In the genomic region with DNA sequence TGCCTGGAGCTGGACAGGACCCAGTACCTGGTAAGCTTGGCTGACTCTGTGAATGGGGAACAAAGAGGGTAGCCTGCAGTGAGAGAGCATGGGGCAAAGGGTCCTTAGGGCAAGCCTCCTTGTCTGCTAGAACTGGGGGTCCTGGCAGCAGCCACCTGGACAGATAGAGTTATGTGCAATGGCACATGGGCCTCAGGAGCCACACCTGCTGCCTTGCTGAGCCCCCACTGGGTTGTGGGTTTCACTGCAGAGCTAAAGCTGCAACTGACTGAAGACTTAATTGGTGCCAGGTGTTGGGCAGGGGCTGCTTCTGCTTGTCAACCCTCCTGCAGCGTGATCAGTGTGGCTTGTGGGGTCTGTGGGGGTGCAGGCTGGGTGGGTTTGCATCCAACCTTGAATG, we compare ENCODE assay signal across 22 mouse cellular contexts. TPM values are rescaled to one million over a fixed set of nuclear protein-coding genes. Genes with fewer than 3 reads are reported as not detected.
DNase-seq lines count a peak whose midpoint lies in the region; ATAC-seq lines count a peak whose summit lies in the region.
"Had no signal": no experiment of that assay in that cellular context is flagged by ENCODE, and none has a peak within 500 bp of the region (broad histone marks: within the 10 kb centered on the region; RNA-seq: fewer than 3 reads in every experiment).

No protein-coding gene starts in this region.

- H3K36me3 ChIP-seq in heart, embryonic 16.5 days (ENCODE audit: control insufficient read depth, insufficient read depth) = no peaks in the 10 kb centered on the region
- H3K36me3 ChIP-seq in heart, embryonic 12.5 days = no peaks in the 10 kb centered on the region
- H3K36me3 ChIP-seq in kidney, embryonic 14.5 days (ENCODE audit: control insufficient read depth, insufficient read depth, low read length) = no peaks in the 10 kb centered on the region
- H3K36me3 ChIP-seq: embryonic facial prominence, embryonic 12.5 days; heart, embryonic 10.5 days; hindbrain, embryonic 12.5 days; limb, embryonic 12.5 days; lung, embryonic 15.5 days had no signal

- no peak overlapping the region for H3K4me2 ChIP-seq in heart, embryonic 16.5 days (ENCODE audit: low read depth, low read length)
- no peak overlapping the region for H3K4me2 ChIP-seq in heart, embryonic 12.5 days
- no peak overlapping the region for H3K4me2 ChIP-seq in kidney, embryonic 14.5 days (replicated peaks; ENCODE audit: low read depth, low read length)
- H3K4me2 ChIP-seq: embryonic facial prominence, embryonic 12.5 days; hindbrain, embryonic 12.5 days; limb, embryonic 12.5 days; lung, embryonic 15.5 days had no signal

- peak; percentile 32; the same call in 1 of the 2 replicates for ATAC-seq in heart, embryonic 16.5 days (replicated peaks; ENCODE audit: extremely low read depth, insufficient read depth, low FRiP score)
- ATAC-seq in heart, embryonic 12.5 days (ENCODE audit: insufficient number of reproducible peaks, low FRiP score) = no peak
- ATAC-seq in kidney, embryonic 14.5 days (ENCODE audit: low FRiP score, low TSS enrichment) = no peak
- ATAC-seq: forebrain, embryonic 14.5 days; inflammation-experienced regulatory T-cells, adult 6 months had no signal

- H3K4me3 ChIP-seq in heart, embryonic 16.5 days (ENCODE audit: low read length) = no peak overlapping the region
- no peak overlapping the region for H3K4me3 ChIP-seq in heart, embryonic 12.5 days
- H3K4me3 ChIP-seq in kidney, embryonic 14.5 days (ENCODE audit: low read length) = no peak overlapping the region
- H3K4me3 ChIP-seq: embryonic facial prominence, embryonic 12.5 days; erythroblast, embryonic 14.5 days; heart, embryonic 10.5 days; hindbrain, embryonic 12.5 days; limb, embryonic 12.5 days; lung, embryonic 15.5 days had no signal

- DNase-seq in forelimb bud, embryonic 11.5 days (ENCODE audit: low read depth, low spot score) = peak; percentile 85
- DNase-seq in thymus, adult 18-20 months = peak; percentile 33 to 57
- peak; percentile 61 for DNase-seq in thymus, postnatal 4 days
- no peak for DNase-seq in liver
- DNase-seq in testis, postnatal 10 days (ENCODE audit: low spot score) = no peak
- DNase-seq: adrenal gland, postnatal 25 days; cerebellum, adult 9-10 months; kidney, adult 2 months; right cerebral cortex, postnatal 25 days had no signal

- H3K9ac ChIP-seq in heart, embryonic 16.5 days (ENCODE audit: low read length) = no peak overlapping the region
- H3K9ac ChIP-seq in heart, embryonic 12.5 days = no peak overlapping the region
- H3K9ac ChIP-seq in kidney, embryonic 14.5 days (ENCODE audit: low read depth, low read length) = no peak overlapping the region
- H3K9ac ChIP-seq: embryonic facial prominence, embryonic 12.5 days; hindbrain, embryonic 12.5 days; limb, embryonic 12.5 days; liver, embryonic 14.5 days; lung, embryonic 15.5 days had no signal

- no peaks in the 10 kb centered on the region for H3K27me3 ChIP-seq in heart, embryonic 16.5 days (ENCODE audit: control insufficient read depth, insufficient read depth, low read length)
- H3K27me3 ChIP-seq in heart, embryonic 12.5 days (replicated peaks) = peaks cover 10% of the 10 kb centered on the region
- no peaks in the 10 kb centered on the region for H3K27me3 ChIP-seq in kidney, embryonic 14.5 days (ENCODE audit: control insufficient read depth, insufficient read depth, low read length)
- H3K27me3 ChIP-seq: embryonic facial prominence, embryonic 12.5 days; lung, embryonic 15.5 days had no signal

- H3K4me1 ChIP-seq in heart, embryonic 16.5 days (ENCODE audit: control insufficient read depth, insufficient read depth, low read length) = no peaks in the 10 kb centered on the region
- H3K4me1 ChIP-seq in heart, embryonic 12.5 days (replicated peaks) = no peaks in the 10 kb centered on the region
- H3K4me1 ChIP-seq in kidney, embryonic 14.5 days (ENCODE audit: control insufficient read depth, insufficient read depth, low read length) = no peaks in the 10 kb centered on the region
- H3K4me1 ChIP-seq: heart, embryonic 10.5 days; lung, embryonic 15.5 days had no signal

- no peaks in the 10 kb centered on the region for H3K9me3 ChIP-seq in heart, embryonic 16.5 days (replicated peaks; ENCODE audit: control insufficient read depth, low read length)
- no peaks in the 10 kb centered on the region for H3K9me3 ChIP-seq in heart, embryonic 12.5 days (replicated peaks)
- no peaks in the 10 kb centered on the region for H3K9me3 ChIP-seq in kidney, embryonic 14.5 days (ENCODE audit: control insufficient read depth, low read length)
- H3K9me3 ChIP-seq: embryonic facial prominence, embryonic 12.5 days; heart, embryonic 10.5 days; hindbrain, embryonic 12.5 days; limb, embryonic 12.5 days; lung, embryonic 15.5 days had no signal

- no peak overlapping the region for H3K27ac ChIP-seq in heart, embryonic 16.5 days (ENCODE audit: low read length)
- H3K27ac ChIP-seq in heart, embryonic 12.5 days (ENCODE audit: poor library complexity, severe bottlenecking) = no peak overlapping the region
- H3K27ac ChIP-seq in kidney, embryonic 14.5 days (ENCODE audit: low read depth, low read length) = no peak overlapping the region
- H3K27ac ChIP-seq: embryonic facial prominence, embryonic 12.5 days; heart, embryonic 10.5 days; hindbrain, embryonic 12.5 days; limb, embryonic 12.5 days; liver, embryonic 14.5 days; lung, embryonic 15.5 days; macrophage had no signal

- 28% methylated on average over 1 of the region's 1 CpGs for WGBS in heart, embryonic 16.5 days
- 28% methylated on average over 1 of the region's 1 CpGs for WGBS in heart, embryonic 12.5 days
- WGBS in kidney, embryonic 14.5 days = 16% methylated on average over 1 of the region's 1 CpGs

RNA-seq across cellular contexts. Expression of gene Glp1r, which starts 9.5 kb away (rescaled TPM):
- polyA plus RNA-seq in heart, embryonic 16.5 days (2015; fragmentation: Nextera tagmentation; extraction: Ambion mirVana) = 0.49 and 1.7 TPM in 2 replicates
- polyA plus RNA-seq in heart, embryonic 12.5 days (2016; fragmentation: Nextera tagmentation; extraction: Ambion mirVana) = 0.13 and 0.15 TPM in 2 replicates
- polyA plus RNA-seq in kidney, embryonic 14.5 days (2014; fragmentation: Nextera tagmentation; extraction: Ambion mirVana) = 0.18 and 0.19 TPM in 2 replicates
- polyA plus RNA-seq: embryonic facial prominence, embryonic 12.5 days; erythroblast, embryonic 14.5 days; hindbrain, embryonic 12.5 days; limb, embryonic 12.5 days; macrophage had no signal

Comparison
In these comparisons a context has a peak if more than half of its experiments do, and no peak if none do; other contexts are left out.
1. DNase-seq: peak in forelimb bud, embryonic 11.5 days (single experiment), thymus, adult 18-20 months (2 of 2) and thymus, postnatal 4 days (single experiment); none in liver (single experiment) and testis, postnatal 10 days (single experiment).